Mouse (Mus musculus): Measurements from ENCODE around the gene Ddit4. TPM values are rescaled to one million over a fixed set of nuclear protein-coding genes. Genes with fewer than 3 reads are reported as not detected.

Ddit4 gene
- polyA plus RNA-seq, 1 experiment: 266 TPM

DNA sequence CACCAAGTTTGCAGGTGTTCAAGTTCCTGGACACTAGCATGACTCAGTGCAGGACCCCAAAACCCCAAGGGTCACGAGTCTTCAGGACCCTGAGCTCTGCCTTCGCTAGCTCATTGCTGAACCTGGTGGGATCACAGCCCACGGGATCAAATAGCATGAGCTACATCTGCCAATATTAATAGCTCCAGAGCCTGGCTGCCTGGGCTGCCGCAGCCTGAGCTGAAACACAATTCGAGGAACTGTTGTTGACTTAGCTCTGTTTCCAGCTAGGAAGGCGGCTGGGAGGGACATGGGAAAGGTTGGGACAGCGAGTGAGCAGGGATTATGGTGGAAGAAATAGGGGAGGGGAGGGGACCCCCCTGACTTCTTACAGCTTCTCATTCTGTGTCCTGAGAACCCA is 48.5 kb downstream of the Ddit4 start:
- Histone ChIP-seq H3K36me3 (ENCODE audit: control insufficient read depth, insufficient read depth) (no peaks in the 10 kb centered on the region), H3K4me2 (ENCODE audit: low read depth) (no peak overlapping the region), H3ac (ENCODE audit: control insufficient read depth, insufficient read length) (no peak overlapping the region), H3K4me3 (no peak overlapping the region), H3K27me3 (ENCODE audit: control insufficient read depth, insufficient read depth, insufficient read length) (no peaks in the 10 kb centered on the region), H3K79me2 (ENCODE audit: control insufficient read depth, insufficient read depth) (no peaks in the 10 kb centered on the region)
- TF ChIP-seq REST (IDR thresholded peaks at IDR 0.05; ENCODE audit: insufficient read depth, insufficient read length): no peak
- TF ChIP-seq MYOG (IDR thresholded peaks at IDR 0.05; ENCODE audit: control insufficient read depth in 1 of 3, insufficient read depth in 1 of 3, insufficient read length in 2 of 3, low read depth in 2 of 3): no peak
- no peak for TF ChIP-seq SRF (IDR thresholded peaks at IDR 0.05; ENCODE audit: control insufficient read depth, insufficient read length, low read depth)
- no peak for TF ChIP-seq POLR2AphosphoS2 (IDR thresholded peaks at IDR 0.05; ENCODE audit: insufficient read length, low read depth)
- no peak for TF ChIP-seq USF1 (IDR thresholded peaks at IDR 0.05; ENCODE audit: low read depth)
- TF ChIP-seq E2F4 (IDR thresholded peaks at IDR 0.05; ENCODE audit: insufficient read depth): no peak
- no peak for TF ChIP-seq POLR2A (IDR thresholded peaks at IDR 0.05; ENCODE audit: insufficient read length, low read depth)
- TF ChIP-seq TCF3 (IDR thresholded peaks at IDR 0.05; ENCODE audit: insufficient read length, low read depth): no peak
- TF ChIP-seq MYOD1 (IDR thresholded peaks at IDR 0.05; ENCODE audit: control insufficient read depth in 1 of 3, insufficient read length in 2 of 3, low read depth in 2 of 3): no peak
- TF ChIP-seq TCF12 (IDR thresholded peaks at IDR 0.05; ENCODE audit: insufficient read depth, poor library complexity, severe bottlenecking): no peak

- H3K79me2 ChIP-seq (ENCODE audit: control insufficient read depth, insufficient read depth): no peaks in the 10 kb centered on the region
- H3K4me3 ChIP-seq: no peak overlapping the region
- H3K4me2 ChIP-seq (ENCODE audit: low read depth): no peak overlapping the region
- TF ChIP-seq MYOG (IDR thresholded peaks at IDR 0.05; ENCODE audit: control insufficient read depth in 1 of 3, insufficient read depth in 1 of 3, insufficient read length in 2 of 3, low read depth in 2 of 3) (no peak), POLR2A (IDR thresholded peaks at IDR 0.05; ENCODE audit: insufficient read length, low read depth) (no peak)
- no peaks in the 10 kb centered on the region for H3K27me3 ChIP-seq (ENCODE audit: control insufficient read depth, insufficient read depth, insufficient read length)
- H3ac ChIP-seq (ENCODE audit: control insufficient read depth, insufficient read length): no peak overlapping the region
- H3K36me3 ChIP-seq (ENCODE audit: control insufficient read depth, insufficient read depth): no peaks in the 10 kb centered on the region
Measured at GRCm38 (mm10) chr10:59902606-59902990, 49.0 kb downstream of the Ddit4 start.

DNA sequence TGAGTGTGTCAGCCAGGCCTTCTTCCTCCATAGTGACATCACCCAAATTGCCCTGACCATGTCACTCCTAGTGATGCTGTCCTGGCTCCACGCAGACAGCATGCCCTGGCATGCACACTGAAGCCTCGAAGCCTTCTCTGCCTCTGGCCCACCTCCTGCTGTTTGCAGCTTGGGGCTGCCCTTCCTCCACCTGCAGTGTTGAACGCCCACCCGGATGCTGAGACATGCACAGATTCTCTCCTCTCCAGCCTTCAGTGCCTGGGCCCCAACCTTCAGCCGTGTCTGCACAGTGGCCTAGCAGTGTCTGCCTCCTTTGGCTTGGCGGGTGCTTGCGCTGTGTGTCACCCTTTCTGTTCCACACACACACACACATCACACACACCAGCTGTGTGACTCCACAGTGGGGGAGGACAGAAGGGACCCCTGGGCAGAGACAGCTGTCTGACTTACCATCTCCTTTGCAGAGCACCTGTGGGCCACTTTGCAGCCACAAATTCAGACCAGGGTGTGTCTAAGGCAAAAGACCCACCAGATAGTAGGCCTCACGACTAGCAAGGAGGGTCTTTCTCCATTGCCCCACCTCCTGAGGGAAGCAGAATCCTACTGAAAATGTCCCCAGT is 49.5 kb downstream of the Ddit4 start:
- Histone ChIP-seq H3K36me3 (ENCODE audit: control insufficient read depth, insufficient read depth) (no peaks in the 10 kb centered on the region), H3K4me3 (no peak overlapping the region), H3ac (ENCODE audit: control insufficient read depth, insufficient read length) (no peak overlapping the region), H3K4me2 (ENCODE audit: low read depth) (no peak overlapping the region), H3K27me3 (ENCODE audit: control insufficient read depth, insufficient read depth, insufficient read length) (no peaks in the 10 kb centered on the region), H3K79me2 (ENCODE audit: control insufficient read depth, insufficient read depth) (no peaks in the 10 kb centered on the region)
- peak in 2 of 3 experiments; percentile 36 to 72 for TF ChIP-seq MYOD1 (IDR thresholded peaks at IDR 0.05; ENCODE audit: control insufficient read depth in 1 of 3, insufficient read length in 2 of 3, low read depth in 2 of 3)
- no peak for TF ChIP-seq TCF3 (IDR thresholded peaks at IDR 0.05; ENCODE audit: insufficient read length, low read depth)
- TF ChIP-seq POLR2AphosphoS2 (IDR thresholded peaks at IDR 0.05; ENCODE audit: insufficient read length, low read depth): peak; percentile 51
- peak in 1 of 3 experiments; percentile 50 for TF ChIP-seq MYOG (IDR thresholded peaks at IDR 0.05; ENCODE audit: control insufficient read depth in 1 of 3, insufficient read depth in 1 of 3, insufficient read length in 2 of 3, low read depth in 2 of 3)

GRCm38 (mm10) chr10:59901463-59901862 is 50.2 kb downstream of the Ddit4 start:
- Histone ChIP-seq H3K79me2 (ENCODE audit: control insufficient read depth, insufficient read depth) (no peaks in the 10 kb centered on the region), H3K4me3 (no peak overlapping the region), H3ac (ENCODE audit: control insufficient read depth, insufficient read length) (no peak overlapping the region), H3K4me2 (ENCODE audit: low read depth) (no peak overlapping the region), H3K36me3 (ENCODE audit: control insufficient read depth, insufficient read depth) (no peaks in the 10 kb centered on the region), H3K27me3 (ENCODE audit: control insufficient read depth, insufficient read depth, insufficient read length) (no peaks in the 10 kb centered on the region)
- TF ChIP-seq MYOD1 (IDR thresholded peaks at IDR 0.05; ENCODE audit: control insufficient read depth in 1 of 3, insufficient read length in 2 of 3, low read depth in 2 of 3): no peak
- TF ChIP-seq POLR2A (IDR thresholded peaks at IDR 0.05; ENCODE audit: insufficient read length, low read depth): no peak
- peak; percentile 51 for TF ChIP-seq POLR2AphosphoS2 (IDR thresholded peaks at IDR 0.05; ENCODE audit: insufficient read length, low read depth)
- no peak for TF ChIP-seq USF1 (IDR thresholded peaks at IDR 0.05; ENCODE audit: low read depth)
- no peak for TF ChIP-seq MAX (IDR thresholded peaks at IDR 0.05; ENCODE audit: low read depth)

DNA sequence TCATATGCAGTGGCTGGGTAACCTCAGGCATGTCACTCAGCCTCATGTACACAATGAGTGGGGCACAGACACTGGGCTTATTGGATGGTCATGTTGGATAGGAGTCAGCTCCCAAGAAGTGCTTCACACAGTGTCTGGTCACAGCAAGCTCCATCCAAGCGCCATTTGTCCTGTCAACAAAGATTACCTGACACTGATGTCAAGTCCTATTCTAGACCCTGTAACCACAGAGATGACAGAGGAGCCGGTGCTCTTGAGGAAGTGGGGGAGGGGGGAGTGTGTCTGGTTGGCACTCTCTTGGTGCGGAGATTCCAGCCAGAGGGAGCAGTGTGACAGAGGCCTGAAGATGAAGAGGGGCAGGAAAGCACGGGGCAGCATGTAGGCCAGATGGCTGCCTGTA is 50.7 kb downstream of the Ddit4 start:
- H3K4me3 ChIP-seq: no peak overlapping the region
- no peaks in the 10 kb centered on the region for H3K79me2 ChIP-seq (ENCODE audit: control insufficient read depth, insufficient read depth)
- H3K36me3 ChIP-seq (ENCODE audit: control insufficient read depth, insufficient read depth): peaks cover 3% of the 10 kb centered on the region
- no peaks in the 10 kb centered on the region for H3K27me3 ChIP-seq (ENCODE audit: control insufficient read depth, insufficient read depth, insufficient read length)
- peak in 1 of 3 experiments; percentile 11 for TF ChIP-seq MYOD1 (IDR thresholded peaks at IDR 0.05; ENCODE audit: control insufficient read depth in 1 of 3, insufficient read length in 2 of 3, low read depth in 2 of 3)
- peak; percentile 30 for TF ChIP-seq POLR2AphosphoS2 (IDR thresholded peaks at IDR 0.05; ENCODE audit: insufficient read length, low read depth)
- no peak for TF ChIP-seq POLR2A (IDR thresholded peaks at IDR 0.05; ENCODE audit: insufficient read length, low read depth)
- H3ac ChIP-seq (ENCODE audit: control insufficient read depth, insufficient read length): no peak overlapping the region
- peak overlapping the region; percentile 64 for H3K4me2 ChIP-seq (ENCODE audit: low read depth)

DNA sequence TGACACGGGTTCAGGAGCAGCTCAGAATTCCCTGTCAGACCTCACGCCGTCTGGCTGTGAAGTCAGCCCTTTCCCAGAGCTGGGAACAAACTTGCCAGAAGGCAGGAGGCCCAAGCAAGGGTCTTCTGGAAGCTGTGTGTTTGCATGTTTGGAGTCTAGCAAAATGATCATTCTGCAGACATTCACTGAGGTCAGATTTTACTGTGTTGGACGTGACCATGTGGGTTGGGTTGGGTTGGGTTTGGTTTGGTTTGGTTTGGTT is 51.5 kb downstream of the Ddit4 start:
- Histone ChIP-seq H3K4me3 (no peak overlapping the region), H3ac (ENCODE audit: control insufficient read depth, insufficient read length) (no peak overlapping the region), H3K4me2 (ENCODE audit: low read depth) (peak overlapping the region; percentile 64), H3K79me2 (ENCODE audit: control insufficient read depth, insufficient read depth) (no peaks in the 10 kb centered on the region), H3K27me3 (ENCODE audit: control insufficient read depth, insufficient read depth, insufficient read length) (no peaks in the 10 kb centered on the region), H3K36me3 (ENCODE audit: control insufficient read depth, insufficient read depth) (peaks cover 11% of the 10 kb centered on the region)
- TF ChIP-seq POLR2A (IDR thresholded peaks at IDR 0.05; ENCODE audit: insufficient read length, low read depth) (peak; percentile 7), POLR2AphosphoS2 (IDR thresholded peaks at IDR 0.05; ENCODE audit: insufficient read length, low read depth) (no peak)

Other genes with a start within 250 kb of the Ddit4 start
- gene Micu1, start 249.4 kb downstream of the Ddit4 start, polyA plus RNA-seq (2012; fragmentation: generic; extraction: Trizol): 264 TPM
- 45.2 TPM for gene Dnajb12, start 72.3 kb downstream of the Ddit4 start, polyA plus RNA-seq (2012; fragmentation: generic; extraction: Trizol)
- gene Ascc1, start 51.0 kb upstream of the Ddit4 start, polyA plus RNA-seq (2012; fragmentation: generic; extraction: Trizol): 36.7 TPM
- 127 TPM for gene Anapc16, start 51.3 kb upstream of the Ddit4 start, polyA plus RNA-seq (2012; fragmentation: generic; extraction: Trizol)
- gene Spock2, start 154.4 kb upstream of the Ddit4 start, polyA plus RNA-seq (2012; fragmentation: generic; extraction: Trizol): 6.8 TPM